Mouse (Mus musculus) forebrain, embryonic 14.5 days (tissue): ENCODE measurements around the gene Fgg. TPM values are rescaled to one million over a fixed set of nuclear protein-coding genes. Genes with fewer than 3 reads are reported as not detected.

Experiments used
- ATAC-seq: fragments of 200-750 bp; cut with Nextera tagmentation; 2 replicates; pipeline ENCODE4 v1.8.0; 2017; ENCODE audit warnings: mild to moderate bottlenecking, moderate library complexity
- DNase-seq: peaks from one replicate; pipeline ENCODE4 v3.0.0-alpha.2; 2015; ENCODE audit warnings: low spot score
- H3K27ac ChIP-seq: fragments of 300-500 bp; sonication (generic); 2 replicates; pipeline ENCODE4 v1.5.1; 2014; ENCODE audit warnings: low read depth, mild to moderate bottlenecking, control low read depth, low read length, moderate library complexity
- H3K27me3 ChIP-seq: fragments of 300-500 bp; sonication (generic); replicated peaks from 2 replicates; pipeline ENCODE4 v1.6.1; 2014; ENCODE audit warnings: low read length, control low read depth, mixed read lengths; ENCODE audit not compliant: control insufficient read depth, insufficient read depth
- H3K36me3 ChIP-seq: fragments of 300-500 bp; sonication (generic); 2 replicates; pipeline ENCODE4 v1.6.1; 2014; ENCODE audit warnings: low read length, control low read depth; ENCODE audit not compliant: control insufficient read depth, insufficient read depth
- H3K4me1 ChIP-seq: fragments of 300-500 bp; sonication (generic); 2 replicates; pipeline ENCODE4 v1.6.1; 2014; ENCODE audit warnings: antibody characterized with exemption, low read length, control low read depth; ENCODE audit not compliant: control insufficient read depth, insufficient read depth
- H3K4me2 ChIP-seq: fragments of 300-500 bp; sonication (generic); 2 replicates; pipeline ENCODE4 v1.6.1; 2014; ENCODE audit warnings: mild to moderate bottlenecking, control low read depth, low read length
- H3K4me3 ChIP-seq: fragments of 300-500 bp; sonication (generic); 2 replicates; pipeline ENCODE4 v1.5.1; 2014; ENCODE audit warnings: low read depth, low read length, control low read depth
- H3K9ac ChIP-seq: fragments of 300-500 bp; sonication (generic); 2 replicates; pipeline ENCODE4 v1.6.1; 2014; ENCODE audit warnings: mild to moderate bottlenecking, low read length, control low read depth, moderate library complexity
- H3K9me3 ChIP-seq: fragments of 300-500 bp; sonication (generic); replicated peaks from 2 replicates; pipeline ENCODE4 v1.6.1; 2016; ENCODE audit warnings: low read length, control low read depth, mixed read lengths; ENCODE audit not compliant: control insufficient read depth
- WGBS: fragments of 180-500 bp; shearing (Covaris S2); extraction: QIAGEN DNeasy Blood & Tissue Kit; methylation state at CpG from one replicate; pipeline ENCODE4 v1.1.7; 2014; 5-methylcytosine and 5-hydroxymethylcytosine counted together
- polyA plus RNA-seq: library from polyadenylated mRNA; unstranded; fragments of >200 nt; fragmentation: Nextera tagmentation; extraction: Ambion mirVana; gene quantifications from 2 replicates; pipeline ENCODE4 v1.2.1, GENCODE M21; 2014

The Fgg gene
- polyA plus RNA-seq, 1 experiment from 2014 or later: not detected

GRCm38 (mm10) chr3:83013951-83014350 is 6.4 kb downstream of the Fgg start:
- H3K4me1 ChIP-seq: no peaks in the 10 kb centered on the region
- ATAC-seq (no peak), DNase-seq (no peak)
- H3K27ac ChIP-seq: no peak overlapping the region
- WGBS: 91% methylated on average over 10 of the region's 10 CpGs
- no peaks in the 10 kb centered on the region for H3K27me3 ChIP-seq
- H3K4me2 ChIP-seq: no peak overlapping the region
- H3K9me3 ChIP-seq: no peaks in the 10 kb centered on the region
- no peak overlapping the region for H3K4me3 ChIP-seq
- no peaks in the 10 kb centered on the region for H3K36me3 ChIP-seq
- no peak overlapping the region for H3K9ac ChIP-seq

- no peak overlapping the region for H3K9ac ChIP-seq
- 80% methylated on average over 1 of the region's 1 CpGs for WGBS
- H3K36me3 ChIP-seq: no peaks in the 10 kb centered on the region
- no peaks in the 10 kb centered on the region for H3K9me3 ChIP-seq
- DNase-seq: no peak
- H3K27me3 ChIP-seq: no peaks in the 10 kb centered on the region
- H3K4me2 ChIP-seq: no peak overlapping the region
- H3K4me1 ChIP-seq: no peaks in the 10 kb centered on the region
- H3K4me3 ChIP-seq: no peak overlapping the region
- no peak overlapping the region for H3K27ac ChIP-seq
- no peak for ATAC-seq
Observed at GRCm38 (mm10) chr3:83016236-83016635, 8.7 kb downstream of the Fgg start.

DNA sequence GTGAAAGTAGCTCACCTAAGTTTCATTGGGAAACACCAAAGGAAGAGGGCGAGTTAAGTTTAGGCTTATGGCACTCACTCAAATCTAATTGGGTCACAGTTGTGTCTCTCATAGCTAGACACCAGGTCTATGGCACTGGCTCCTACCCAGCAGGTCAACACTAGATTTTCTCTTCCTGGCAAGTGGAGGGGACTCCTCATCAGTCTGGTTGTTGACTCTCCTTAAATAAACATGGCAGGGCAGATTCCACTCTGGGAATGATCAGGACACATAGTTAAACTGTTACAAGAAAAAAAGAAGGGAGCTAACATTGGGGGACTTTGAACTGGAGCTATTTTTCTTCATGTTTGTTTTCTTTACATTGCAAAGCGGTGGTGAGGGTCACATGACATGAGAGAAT is 12.9 kb downstream of the Fgg start:
- H3K27ac ChIP-seq: no peak overlapping the region
- H3K36me3 ChIP-seq: no peaks in the 10 kb centered on the region
- H3K27me3 ChIP-seq: no peaks in the 10 kb centered on the region
- H3K9ac ChIP-seq: no peak overlapping the region
- H3K4me2 ChIP-seq: no peak overlapping the region
- DNase-seq (no peak), ATAC-seq (no peak)
- no peak overlapping the region for H3K4me3 ChIP-seq
- no peaks in the 10 kb centered on the region for H3K4me1 ChIP-seq
- H3K9me3 ChIP-seq: no peaks in the 10 kb centered on the region
- 86% methylated on average over 2 of the region's 2 CpGs for WGBS

GRCm38 (mm10) chr3:83021176-83021575 is 13.7 kb downstream of the Fgg start:
- ATAC-seq (no peak), DNase-seq (no peak)
- Histone ChIP-seq H3K36me3 (no peaks in the 10 kb centered on the region), H3K9me3 (no peaks in the 10 kb centered on the region), H3K4me3 (no peak overlapping the region), H3K4me2 (no peak overlapping the region), H3K27me3 (no peaks in the 10 kb centered on the region), H3K4me1 (no peaks in the 10 kb centered on the region), H3K27ac (no peak overlapping the region), H3K9ac (no peak overlapping the region)
- 95% methylated on average over 5 of the region's 5 CpGs for WGBS

- DNase-seq (no peak), ATAC-seq (no peak)
- Histone ChIP-seq H3K4me3 (no peak overlapping the region), H3K27me3 (no peaks in the 10 kb centered on the region), H3K4me2 (no peak overlapping the region), H3K4me1 (0 out of 2 replicates have a peak, but pooled peaks cover 2% of the 10 kb centered on the region), H3K9me3 (no peaks in the 10 kb centered on the region), H3K27ac (no peak overlapping the region), H3K36me3 (no peaks in the 10 kb centered on the region), H3K9ac (no peak overlapping the region)
- 63% methylated on average over 6 of the region's 6 CpGs for WGBS
Observed at GRCm38 (mm10) chr3:83025036-83025435, 17.5 kb downstream of the Fgg start.

DNA sequence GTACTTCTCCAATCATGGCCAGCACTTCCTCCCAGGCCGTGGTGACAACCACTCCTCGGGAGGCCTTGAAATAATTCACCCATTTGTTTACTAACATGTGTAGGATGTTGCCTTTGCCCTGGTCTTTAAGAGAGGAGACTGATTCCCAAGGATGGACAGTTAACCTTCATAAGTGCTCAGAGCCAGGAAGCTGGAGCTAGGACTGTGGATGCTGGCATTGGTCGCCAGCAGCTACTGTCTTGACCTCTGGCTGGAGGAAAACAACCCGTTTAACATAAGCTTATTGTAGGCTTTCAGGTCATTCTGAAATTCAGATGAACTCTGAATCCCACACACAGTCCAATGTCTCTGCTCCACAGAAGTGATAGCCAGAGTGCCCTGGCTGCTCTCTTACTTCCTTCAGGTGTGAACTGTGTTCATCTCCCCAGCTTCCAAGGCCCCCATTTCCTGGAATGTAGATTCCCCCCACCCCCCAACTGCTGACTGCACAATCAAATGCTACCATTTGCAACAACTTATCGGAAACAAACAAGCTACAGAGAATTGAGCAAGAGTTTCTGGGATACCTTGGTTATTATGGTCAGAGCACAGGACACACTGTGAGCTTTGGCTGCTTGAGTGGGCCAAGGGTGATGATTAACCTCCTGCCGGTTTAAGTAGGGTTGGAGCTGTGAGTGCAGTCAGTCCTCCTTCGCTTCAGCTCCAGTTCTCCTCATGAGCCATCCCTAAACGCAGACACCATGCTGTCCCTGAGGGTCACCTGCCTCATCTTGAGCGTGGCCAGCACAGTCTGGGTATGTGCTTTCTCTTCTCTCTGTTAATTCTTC is 18.2 kb downstream of the Fgg start, which contains the start of gene Fga:
Fga (plus strand) TSS at position 602 of the 827 bp plus-strand sequence.
- Histone ChIP-seq H3K4me1 (0 out of 2 replicates have a peak, but pooled peaks cover 2% of the 10 kb centered on the region), H3K27ac (no peak within 1 kb of the TSS), H3K27me3 (no peaks in the 10 kb centered on the region), H3K9ac (no peak within 1 kb of the TSS), H3K9me3 (no peaks in the 10 kb centered on the region), H3K36me3 (no peaks in the 10 kb centered on the region), H3K4me2 (no peak within 1 kb of the TSS), H3K4me3 (no peak within 1 kb of the TSS)
- DNase-seq (no peak), ATAC-seq (no peak)
- 77% methylated on average over 9 of the region's 9 CpGs for WGBS

DNA sequence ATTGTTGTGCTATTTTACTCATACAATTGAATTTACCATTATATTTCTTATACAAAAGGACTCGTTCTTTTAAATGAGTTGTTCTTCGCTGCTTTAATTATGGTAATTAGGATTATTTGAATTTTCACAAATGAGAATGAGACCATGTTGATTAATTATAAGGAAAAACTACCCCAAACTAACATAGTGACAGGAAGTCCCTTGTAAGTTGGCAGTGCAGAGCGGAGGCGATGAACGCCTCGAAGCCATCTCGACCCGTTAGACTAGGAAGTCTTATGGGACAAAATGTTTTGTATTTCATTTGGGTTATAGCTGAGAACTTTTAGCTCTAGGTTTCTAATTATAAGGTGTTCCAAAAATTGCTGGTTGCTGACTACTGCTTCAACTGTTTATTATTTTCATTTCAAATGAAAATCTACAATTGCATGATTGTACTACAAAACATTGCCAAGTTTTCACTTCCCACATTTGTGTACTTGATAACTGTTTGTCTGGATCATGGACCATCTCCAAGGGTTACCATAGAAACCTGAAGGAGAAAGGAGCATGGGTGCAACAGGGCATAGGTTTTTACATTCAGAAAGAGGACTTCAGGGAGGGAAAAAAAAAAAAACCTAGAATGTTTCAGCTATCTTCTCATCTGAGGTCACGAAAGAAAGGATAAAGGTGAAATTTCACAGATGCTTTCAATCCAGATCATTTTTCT is 20.2 kb downstream of the Fgg start:
- no peak overlapping the region for H3K4me2 ChIP-seq
- no peak for ATAC-seq
- no peak for DNase-seq

GRCm38 (mm10) chr3:83030331-83030730 is 22.8 kb downstream of the Fgg start:
- DNase-seq (no peak), ATAC-seq (no peak)
- 86% methylated on average over 4 of the region's 4 CpGs for WGBS
- H3K9me3 ChIP-seq: no peaks in the 10 kb centered on the region
- no peak overlapping the region for H3K4me3 ChIP-seq
- no peaks in the 10 kb centered on the region for H3K36me3 ChIP-seq
- H3K4me2 ChIP-seq: no peak overlapping the region
- no peaks in the 10 kb centered on the region for H3K27me3 ChIP-seq
- no peak overlapping the region for H3K9ac ChIP-seq
- H3K27ac ChIP-seq: no peak overlapping the region
- H3K4me1 ChIP-seq: 0 out of 2 replicates have a peak, but pooled peaks cover 2% of the 10 kb centered on the region

More for the DNA sequence above, 20.2 kb downstream of the Fgg start:
- 56% methylated on average over 9 of the region's 9 CpGs for WGBS
- no peak overlapping the region for H3K27ac ChIP-seq
- H3K9ac ChIP-seq: no peak overlapping the region
- H3K4me1 ChIP-seq: 0 out of 2 replicates have a peak, but pooled peaks cover 2% of the 10 kb centered on the region
- no peaks in the 10 kb centered on the region for H3K36me3 ChIP-seq
- H3K9me3 ChIP-seq: no peaks in the 10 kb centered on the region
- no peaks in the 10 kb centered on the region for H3K27me3 ChIP-seq
- no peak overlapping the region for H3K4me3 ChIP-seq
